Mouse (Mus musculus) kidney, postnatal 0 days (tissue): ENCODE data around the gene Nxph4. TPM values are rescaled to one million over a fixed set of nuclear protein-coding genes. Genes with fewer than 3 reads are reported as not detected.

Experiments
- ATAC-seq: fragments of 200-750 bp; cut with Nextera tagmentation; replicated peaks from 2 replicates; pipeline ENCODE4 v1.8.0; 2017; ENCODE audit warnings: low read depth, moderate number of reproducible peaks, moderate TSS enrichment, moderate library complexity; ENCODE audit not compliant: low FRiP score
- DNase-seq: peaks from one replicate; pipeline ENCODE4 v3.0.0-alpha.2; 2016; ENCODE audit warnings: low spot score
- H3K27ac ChIP-seq: fragments of 300-500 bp; sonication (generic); 2 replicates; pipeline ENCODE4 v1.5.1; 2014; ENCODE audit warnings: mild to moderate bottlenecking
- H3K27me3 ChIP-seq: fragments of 300-500 bp; sonication (generic); 2 replicates; pipeline ENCODE4 v1.6.1; 2014; ENCODE audit warnings: low read length, mixed read lengths; ENCODE audit not compliant: insufficient read depth
- H3K36me3 ChIP-seq: fragments of 300-500 bp; sonication (generic); 2 replicates; pipeline ENCODE4 v1.6.1; 2014; ENCODE audit warnings: low read length, mixed read lengths; ENCODE audit not compliant: insufficient read depth
- H3K4me1 ChIP-seq: fragments of 300-500 bp; sonication (generic); replicated peaks from 2 replicates; pipeline ENCODE4 v1.6.1; 2014; ENCODE audit warnings: antibody characterized with exemption, low read length, mixed read lengths; ENCODE audit not compliant: insufficient read depth
- H3K4me2 ChIP-seq: fragments of 300-500 bp; sonication (generic); 2 replicates; pipeline ENCODE4 v1.6.1; 2014; ENCODE audit warnings: mild to moderate bottlenecking, low read length, moderate library complexity, mixed read lengths
- H3K4me3 ChIP-seq: fragments of 300-500 bp; sonication (generic); replicated peaks from 2 replicates; pipeline ENCODE4 v1.5.1; 2014; ENCODE audit warnings: low read depth, low read length
- H3K9ac ChIP-seq: fragments of 300-500 bp; sonication (generic); 2 replicates; pipeline ENCODE4 v1.6.1; 2014; ENCODE audit warnings: low read depth, low read length
- H3K9me3 ChIP-seq: fragments of 300-500 bp; sonication (generic); replicated peaks from 2 replicates; pipeline ENCODE4 v1.6.1; 2016; ENCODE audit warnings: low read length, inconsistent platforms, mixed read lengths
- CTCF ChIP-seq: IDR thresholded peaks from 2 replicates; pipeline ENCODE4 v1.5.1; 2016; ENCODE audit warnings: antibody characterized with exemption, low read depth, mild to moderate bottlenecking, moderate library complexity
- WGBS: fragments of 180-500 bp; shearing (Covaris S2); extraction: QIAGEN DNeasy Blood & Tissue Kit; methylation state at CpG from one replicate; pipeline ENCODE4 v1.1.7; 2014; 5-methylcytosine and 5-hydroxymethylcytosine counted together
- polyA plus RNA-seq: library from polyadenylated mRNA; unstranded; fragments of >200 nt; fragmentation: Nextera tagmentation; extraction: Ambion mirVana; gene quantifications from 2 replicates; pipeline ENCODE4 v1.2.1, GENCODE M21; 2015

The Nxph4 gene
- polyA plus RNA-seq, 1 experiment from 2014 or later = 0.93 TPM

DNA sequence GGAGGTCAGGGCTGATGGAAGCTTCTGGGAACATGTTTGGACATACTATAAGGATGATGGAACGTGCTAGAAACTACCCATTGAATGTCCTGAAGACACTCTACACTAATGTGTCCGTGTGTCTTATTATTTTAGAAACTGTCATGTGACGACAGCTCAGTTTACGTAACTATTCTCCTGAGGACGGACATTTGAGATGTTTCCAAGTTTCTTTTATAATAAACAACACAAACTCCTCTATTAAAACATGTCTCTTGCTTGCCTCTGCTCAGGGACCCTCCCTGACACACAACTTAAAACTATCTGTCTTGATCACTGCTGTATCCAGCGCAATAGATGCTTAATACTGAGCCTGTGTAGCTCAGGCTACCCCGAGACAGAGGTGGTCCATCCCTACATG, 41.4 kb upstream of the Nxph4 start:
- ATAC-seq (no peak), DNase-seq (no peak)
- Histone ChIP-seq H3K4me1 (no peaks in the 10 kb centered on the region), H3K36me3 (peaks cover 27% of the 10 kb centered on the region), H3K9ac (no peak overlapping the region), H3K4me3 (no peak overlapping the region), H3K27me3 (no peaks in the 10 kb centered on the region), H3K4me2 (no peak overlapping the region), H3K9me3 (no peaks in the 10 kb centered on the region), H3K27ac (no peak overlapping the region)
- WGBS = 84% methylated on average over 7 of the region's 7 CpGs
- TF ChIP-seq CTCF = no peak

DNA sequence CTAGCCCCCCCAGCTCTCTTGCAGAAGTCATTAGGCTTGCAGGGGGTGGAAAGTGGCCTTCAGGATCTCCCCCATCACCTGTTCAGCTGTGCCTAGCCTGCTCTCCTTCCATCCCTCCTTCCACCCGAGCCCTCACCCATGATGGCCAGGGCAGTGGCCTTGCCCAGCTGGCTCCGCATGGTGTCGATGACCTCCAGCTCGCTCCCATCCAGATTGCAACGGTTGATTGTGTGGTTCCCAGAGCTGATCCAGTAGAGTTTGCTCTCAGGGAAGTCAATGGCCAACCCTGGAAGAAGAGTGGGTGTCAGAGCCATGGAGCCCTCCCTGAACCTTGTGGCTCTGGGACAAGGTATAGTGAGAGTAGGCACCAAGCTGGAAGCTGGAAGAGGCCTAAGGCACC, 37.9 kb upstream of the Nxph4 start:
- Histone ChIP-seq H3K36me3 (peaks cover 37% of the 10 kb centered on the region), H3K9me3 (no peaks in the 10 kb centered on the region), H3K27me3 (no peaks in the 10 kb centered on the region), H3K4me1 (no peaks in the 10 kb centered on the region), H3K9ac (no peak overlapping the region), H3K27ac (no peak overlapping the region), H3K4me2 (no peak overlapping the region), H3K4me3 (no peak overlapping the region)
- DNase-seq (no peak), ATAC-seq (no peak)
- TF ChIP-seq CTCF = no peak
- WGBS = 86% methylated on average over 5 of the region's 5 CpGs

DNA sequence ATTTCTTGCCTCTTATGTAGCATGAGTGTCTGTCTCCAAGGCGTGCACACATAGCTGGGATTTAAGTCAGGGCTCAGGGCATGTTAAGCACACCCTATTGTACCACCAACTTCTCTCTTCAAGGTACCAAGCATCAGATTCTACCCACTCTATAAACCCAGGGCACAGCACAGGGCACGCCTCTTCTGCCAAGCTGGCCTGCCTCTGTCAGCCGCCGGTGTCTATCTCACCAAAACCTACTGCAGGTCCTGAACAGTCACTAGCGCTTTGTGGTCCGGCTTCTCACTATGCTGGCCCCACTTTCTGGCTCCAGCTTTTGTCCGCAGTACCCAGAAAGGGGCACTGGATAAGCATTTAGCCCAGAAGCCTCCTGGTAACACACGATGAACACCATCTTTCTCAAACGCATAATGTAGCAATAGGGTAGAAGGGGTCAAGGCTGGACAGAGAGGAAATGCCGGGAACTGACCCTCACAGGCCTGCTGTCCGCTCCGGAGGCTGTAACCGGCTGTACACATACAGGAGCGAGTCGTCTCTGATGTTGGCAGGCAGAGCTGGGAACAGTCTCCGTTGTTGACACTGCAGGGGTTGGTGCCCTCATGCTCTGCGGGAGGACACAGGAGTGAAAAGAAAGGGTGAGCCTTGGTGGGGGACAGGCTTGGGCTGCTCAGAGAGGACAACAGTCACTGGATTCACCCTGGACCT, 36.7 kb upstream of the Nxph4 start:
- Histone ChIP-seq H3K4me2 (no peak overlapping the region), H3K4me1 (no peaks in the 10 kb centered on the region), H3K36me3 (peaks cover 41% of the 10 kb centered on the region), H3K9me3 (no peaks in the 10 kb centered on the region), H3K27me3 (no peaks in the 10 kb centered on the region), H3K9ac (no peak overlapping the region), H3K27ac (no peak overlapping the region), H3K4me3 (no peak overlapping the region)
- ATAC-seq (no peak), DNase-seq (no peak)
- WGBS = 79% methylated on average over 17 of the region's 17 CpGs
- no peak for TF ChIP-seq CTCF

DNA sequence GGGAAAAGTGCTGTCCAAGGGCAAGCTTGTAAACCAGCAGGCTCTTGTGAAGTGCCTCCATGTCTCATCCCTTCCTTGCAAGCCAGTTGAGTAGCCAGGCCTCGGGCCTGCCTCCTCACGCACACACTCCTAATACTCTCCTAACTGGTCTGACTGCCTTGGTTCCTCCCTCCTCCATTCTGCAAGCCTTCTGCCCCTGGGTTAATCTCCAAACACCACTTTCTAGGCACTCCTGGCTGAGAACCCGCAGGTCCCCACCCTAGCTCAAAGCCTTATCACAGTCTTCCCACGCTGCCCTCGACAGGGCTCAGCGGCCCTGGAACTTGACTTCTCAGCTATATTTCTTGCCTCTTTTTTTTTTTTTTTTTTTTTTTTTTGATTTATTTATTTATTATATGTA, 36.0 kb upstream of the Nxph4 start:
- no peaks in the 10 kb centered on the region for H3K4me1 ChIP-seq
- no peak overlapping the region for H3K4me3 ChIP-seq
- H3K27ac ChIP-seq = 0 out of 2 replicates have a peak overlapping the region, but pooled peaks have one; percentile 42
- H3K4me2 ChIP-seq = no peak overlapping the region
- H3K9ac ChIP-seq = no peak overlapping the region
- ATAC-seq (no peak), DNase-seq (no peak)
- no peaks in the 10 kb centered on the region for H3K9me3 ChIP-seq
- no peak for TF ChIP-seq CTCF
- H3K27me3 ChIP-seq = no peaks in the 10 kb centered on the region
- peaks cover 39% of the 10 kb centered on the region for H3K36me3 ChIP-seq
- 66% methylated on average over 6 of the region's 6 CpGs for WGBS

DNA sequence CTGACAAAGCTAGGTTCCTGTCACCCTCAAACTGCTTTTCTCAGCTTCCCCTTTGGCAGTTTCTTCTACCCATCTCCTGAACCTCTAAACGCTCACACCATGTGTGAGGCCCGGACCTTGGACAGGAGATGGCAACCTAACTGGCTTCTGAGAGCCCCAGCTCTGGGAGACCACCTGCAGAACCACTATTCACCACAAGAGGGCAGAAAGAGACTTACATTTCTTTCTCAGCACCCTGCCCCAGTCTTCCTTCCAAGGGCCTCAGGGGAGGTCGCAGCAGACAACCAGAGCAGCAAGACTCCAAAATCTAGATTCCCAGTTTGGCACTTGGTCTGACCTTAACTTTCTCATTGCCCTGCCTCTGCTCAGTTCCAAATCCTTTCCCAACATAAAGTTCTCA, 35.1 kb upstream of the Nxph4 start:
- Histone ChIP-seq H3K9ac (no peak overlapping the region), H3K27ac (no peak overlapping the region), H3K4me2 (no peak overlapping the region), H3K9me3 (no peaks in the 10 kb centered on the region), H3K4me1 (peaks cover 2% of the 10 kb centered on the region; the same call in 1 of the 2 replicates), H3K4me3 (no peak overlapping the region), H3K36me3 (peaks cover 32% of the 10 kb centered on the region), H3K27me3 (no peaks in the 10 kb centered on the region)
- TF ChIP-seq CTCF = peak; percentile 85
- 17% methylated on average over 3 of the region's 3 CpGs for WGBS
- no peak for ATAC-seq
- peak; percentile 94 for DNase-seq

DNA sequence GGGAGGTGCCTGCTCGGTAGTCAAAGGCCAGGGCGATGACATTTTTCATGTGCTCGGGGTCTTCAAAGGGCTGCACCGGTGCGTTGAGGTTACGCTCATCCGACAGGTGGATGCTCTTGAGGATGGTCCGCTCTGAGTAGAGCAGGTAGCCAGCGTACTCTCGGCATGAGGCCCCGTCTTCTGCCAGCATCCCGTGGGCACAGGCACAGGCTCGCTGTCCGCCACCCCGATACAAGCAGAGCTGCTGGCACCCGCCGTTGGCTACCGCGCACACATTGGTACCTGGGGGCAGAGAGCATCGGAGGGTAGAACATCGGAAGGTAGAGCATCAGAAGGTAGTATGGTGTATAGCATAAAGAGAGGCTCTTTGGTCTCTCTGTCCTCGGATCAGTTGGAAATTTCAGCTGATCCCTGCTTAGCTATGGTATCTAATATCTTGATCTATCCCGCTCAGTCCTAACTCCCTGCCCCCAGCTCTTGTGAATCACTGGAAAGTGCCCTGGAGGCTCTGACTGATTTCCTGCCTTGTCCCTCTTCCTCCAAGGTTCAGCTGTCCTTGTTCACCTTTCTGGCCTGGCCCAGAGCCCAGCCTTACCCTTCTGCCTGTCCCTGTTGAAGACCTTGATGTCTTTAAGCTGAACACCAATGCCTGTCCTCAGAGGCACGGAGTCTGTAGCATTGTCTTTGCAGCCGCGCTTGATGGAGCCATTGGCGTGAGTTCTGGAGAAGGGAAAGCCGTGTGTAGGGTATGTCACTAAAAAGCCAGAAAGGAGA, 32.4 kb upstream of the Nxph4 start:
- peaks cover 14% of the 10 kb centered on the region; the same call in 1 of the 2 replicates for H3K36me3 ChIP-seq
- ATAC-seq = no peak

More for the DNA sequence above, 32.4 kb upstream of the Nxph4 start:
- no peaks in the 10 kb centered on the region for H3K9me3 ChIP-seq
- no peak for DNase-seq
- peaks cover 11% of the 10 kb centered on the region; the same call in 1 of the 2 replicates for H3K4me1 ChIP-seq
- H3K9ac ChIP-seq = no peak overlapping the region
- H3K4me3 ChIP-seq = no peak overlapping the region
- 92% methylated on average over 28 of the region's 28 CpGs for WGBS
- no peaks in the 10 kb centered on the region for H3K27me3 ChIP-seq
- no peak for TF ChIP-seq CTCF
- H3K4me2 ChIP-seq = no peak overlapping the region
- no peak overlapping the region for H3K27ac ChIP-seq
